Mouse (Mus musculus) ovary, postnatal 14 days (tissue): ENCODE data around the gene Cpne4.

Source experiments
- DNase-seq: peaks from one replicate; pipeline ENCODE4 v3.0.0; 2022; ENCODE audit warnings: low spot score

The Cpne4 gene

GRCm38 (mm10) chr9:104874157-104874556 lies 327.1 kb downstream of the Cpne4 start:
- no peak for DNase-seq

GRCm38 (mm10) chr9:104877014-104877413 lies 329.9 kb downstream of the Cpne4 start:
- DNase-seq: no peak

- DNase-seq: no peak
These were observed 331.5 kb downstream of the Cpne4 start for GRCm38 (mm10) chr9:104878558-104878957.

GRCm38 (mm10) chr9:104890517-104890916 lies 343.4 kb downstream of the Cpne4 start:
- no peak for DNase-seq

GRCm38 (mm10) chr9:104895360-104895759 lies 348.3 kb downstream of the Cpne4 start:
- no peak for DNase-seq

- DNase-seq: no peak
These were observed 354.0 kb downstream of the Cpne4 start for GRCm38 (mm10) chr9:104901118-104901517.

DNA sequence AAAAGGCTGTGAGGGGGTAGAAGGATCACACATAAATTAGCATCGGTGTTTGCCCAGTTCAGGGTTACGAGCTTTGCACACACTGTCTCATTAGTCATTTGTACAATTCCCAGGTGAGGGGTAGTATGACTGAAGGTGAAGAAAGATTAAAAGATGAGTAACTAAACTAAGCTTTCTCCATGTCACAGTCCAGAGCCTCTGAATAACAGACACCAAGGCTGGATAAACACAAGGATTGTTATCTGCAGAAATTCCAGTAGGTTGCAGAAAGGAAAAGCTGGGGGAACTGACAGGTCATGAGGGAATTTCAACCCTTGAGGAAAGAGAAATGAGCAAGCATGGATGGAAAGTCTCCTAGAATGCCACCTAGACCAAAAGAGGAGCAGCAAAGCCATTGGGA lies 354.7 kb downstream of the Cpne4 start:
- DNase-seq: no peak

DNA sequence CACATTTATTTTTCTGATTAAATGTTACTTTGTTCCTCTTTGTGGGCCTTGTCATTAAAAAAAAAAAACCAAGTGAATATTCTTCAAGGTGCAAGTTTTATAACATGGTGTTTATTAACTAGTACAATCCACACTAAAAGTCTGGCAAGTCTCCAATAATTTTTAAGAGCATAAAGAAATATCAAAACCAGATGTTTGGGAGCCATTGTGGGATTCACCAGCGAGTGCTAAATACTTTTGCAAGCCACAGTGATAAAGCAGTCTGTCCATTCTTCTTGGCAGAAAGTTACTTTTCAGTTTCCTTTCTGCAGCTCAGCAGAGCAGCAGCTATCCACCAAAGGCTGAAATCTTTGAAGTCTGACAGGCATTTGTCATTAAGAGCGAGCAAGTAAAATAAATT lies 365.6 kb downstream of the Cpne4 start:
- no peak for DNase-seq

DNA sequence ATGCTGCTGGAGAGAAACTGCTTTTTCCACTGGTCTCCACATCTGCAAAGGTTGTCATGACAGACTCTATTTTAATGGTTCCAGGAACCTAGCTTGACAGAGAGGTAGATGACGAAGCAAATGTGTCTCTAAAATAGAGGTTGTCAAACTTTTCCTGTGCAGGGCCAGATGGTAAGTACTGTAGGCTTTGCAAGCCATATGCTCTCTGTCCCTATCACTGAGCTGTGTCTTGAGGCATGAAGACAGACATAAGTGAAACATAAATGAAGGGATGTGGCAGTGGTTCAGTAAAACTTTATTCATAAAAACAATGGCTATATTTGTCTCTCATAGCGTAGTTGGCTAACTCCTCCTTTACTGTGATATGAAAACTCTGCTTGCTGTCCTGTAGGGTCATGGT lies 366.2 kb downstream of the Cpne4 start:
- DNase-seq: no peak

- DNase-seq: no peak
These were observed 374.1 kb downstream of the Cpne4 start for GRCm38 (mm10) chr9:104921197-104921596.

DNA sequence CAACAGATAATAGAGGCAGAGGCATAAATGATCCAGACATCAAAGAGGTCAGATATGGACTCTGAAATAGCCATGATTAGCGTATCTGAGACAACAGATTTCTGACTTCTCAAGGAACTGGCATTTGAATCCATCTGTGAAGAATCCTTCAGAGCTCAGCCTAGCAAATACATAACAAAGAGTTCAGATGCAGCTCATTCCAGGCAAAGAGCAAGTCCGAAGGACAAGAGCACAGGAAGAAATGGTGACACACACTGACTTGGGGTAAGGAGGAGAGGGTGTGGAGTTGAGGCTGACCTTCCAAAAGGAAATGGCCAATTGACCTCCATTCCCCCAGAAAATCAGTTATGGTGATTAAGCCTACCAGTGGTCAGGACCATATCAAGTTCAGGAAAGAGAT lies 375.0 kb downstream of the Cpne4 start:
- DNase-seq: no peak

GRCm38 (mm10) chr9:104928806-104929205 lies 381.7 kb downstream of the Cpne4 start:
- no peak for DNase-seq

- DNase-seq: no peak
These were observed 393.3 kb downstream of the Cpne4 start for GRCm38 (mm10) chr9:104940389-104940788.

- no peak for DNase-seq
These were observed 403.5 kb downstream of the Cpne4 start for GRCm38 (mm10) chr9:104950551-104950950.

GRCm38 (mm10) chr9:104952176-104952575 lies 405.1 kb downstream of the Cpne4 start:
- no peak for DNase-seq

DNA sequence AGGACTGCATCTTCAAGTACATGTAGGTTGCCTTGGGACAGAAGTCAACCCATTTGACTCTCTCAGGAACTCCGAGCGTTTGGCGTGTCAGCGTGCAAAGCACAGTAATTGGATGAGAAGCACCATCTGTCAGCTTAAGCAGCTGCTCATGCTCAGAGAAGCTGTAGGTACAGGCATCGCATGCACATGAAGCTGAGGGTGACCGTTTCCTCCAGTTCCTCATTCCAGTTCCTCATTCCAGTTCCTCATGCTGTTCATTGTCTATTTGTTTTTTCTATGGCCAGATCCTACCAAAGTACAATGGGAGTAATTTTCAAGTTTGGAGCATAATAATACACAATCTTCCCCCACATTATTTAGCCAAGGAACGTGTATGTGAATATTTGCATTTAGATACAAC lies 425.7 kb downstream of the Cpne4 start:
- DNase-seq: no peak

- DNase-seq: no peak
These were observed 435.0 kb downstream of the Cpne4 start for GRCm38 (mm10) chr9:104981934-104982548.

DNA sequence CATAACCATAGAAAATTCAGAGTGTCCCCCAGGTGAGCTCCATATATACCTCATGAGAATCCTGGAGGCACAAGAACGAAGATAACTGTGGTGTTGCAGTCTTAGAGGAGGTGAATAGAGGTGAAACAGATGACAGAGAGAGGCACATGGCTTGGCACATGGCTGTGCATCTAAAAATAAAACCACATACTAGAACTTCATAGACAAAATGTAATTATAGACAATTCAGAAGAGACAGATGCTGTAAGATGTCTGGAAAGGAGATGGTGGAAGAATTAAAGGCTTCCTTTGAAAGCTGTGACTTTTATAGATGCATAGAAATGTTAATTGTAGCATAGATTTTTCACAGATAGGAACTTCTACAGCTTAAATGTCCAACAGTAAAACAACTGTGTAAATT lies 451.1 kb downstream of the Cpne4 start:
- no peak for DNase-seq

- no peak for DNase-seq
These were observed 463.6 kb downstream of the Cpne4 start for GRCm38 (mm10) chr9:105010721-105011120.

DNA sequence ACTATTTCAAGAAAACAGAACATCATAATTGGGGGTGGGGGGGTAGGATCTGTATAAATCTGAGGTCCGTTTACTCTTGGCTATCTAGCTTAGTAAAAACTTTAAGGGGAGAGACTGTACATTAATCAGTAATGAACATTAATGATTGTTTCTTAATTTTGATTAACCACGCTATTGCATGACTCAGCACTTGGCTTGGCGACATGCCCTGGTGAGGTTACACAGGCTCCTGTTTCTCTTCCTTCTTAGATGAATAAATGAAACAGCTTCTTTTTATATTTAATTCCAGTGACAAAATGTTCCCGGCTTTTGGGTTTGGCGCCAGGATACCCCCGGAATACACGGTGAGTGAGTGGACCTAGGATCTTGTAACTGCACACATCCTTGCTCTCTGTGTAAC lies 471.1 kb downstream of the Cpne4 start:
- DNase-seq: no peak

GRCm38 (mm10) chr9:105028311-105028710 lies 481.2 kb downstream of the Cpne4 start:
- no peak for DNase-seq

GRCm38 (mm10) chr9:105032572-105032971 lies 485.5 kb downstream of the Cpne4 start:
- DNase-seq: no peak

DNA sequence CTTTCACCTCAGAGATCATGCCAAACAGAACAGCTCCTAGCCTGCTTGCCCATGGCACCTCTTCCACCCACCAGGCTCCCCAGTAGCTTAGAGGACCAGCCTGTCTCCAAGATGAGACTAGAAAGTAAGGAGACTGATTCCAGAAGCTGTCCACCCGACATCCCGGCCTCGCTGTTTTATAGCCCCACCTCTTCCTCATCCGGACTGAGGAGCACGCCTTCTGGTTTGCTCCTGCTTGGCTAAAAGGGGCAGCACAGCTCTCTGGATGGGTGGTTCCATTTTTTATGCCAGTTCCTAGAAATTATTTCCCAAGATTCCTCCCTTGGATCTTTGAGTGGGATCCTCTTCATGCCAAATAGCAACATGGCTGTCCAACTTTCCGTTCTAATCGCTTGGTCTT lies 486.6 kb downstream of the Cpne4 start:
- DNase-seq: no peak

DNA sequence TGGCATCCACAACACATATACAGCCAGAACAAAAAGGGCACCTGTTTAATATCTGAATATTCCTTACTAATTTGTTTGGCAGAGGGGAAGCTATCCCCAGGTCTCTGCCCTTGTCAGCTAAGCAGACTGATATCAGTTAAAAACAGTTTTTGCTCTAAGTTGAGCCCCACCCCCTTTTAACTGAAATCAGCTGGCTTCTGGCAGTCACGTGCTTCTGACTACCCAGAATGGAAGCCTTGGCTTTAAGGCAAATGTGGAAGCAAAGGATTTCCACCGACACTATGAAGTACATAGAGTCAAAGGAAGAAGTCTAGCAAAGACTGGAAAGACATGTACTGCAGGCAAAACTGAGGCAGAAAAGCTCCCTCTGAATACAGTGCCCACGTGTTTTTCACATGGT lies 490.8 kb downstream of the Cpne4 start:
- no peak for DNase-seq

GRCm38 (mm10) chr9:105046014-105046413 lies 498.9 kb downstream of the Cpne4 start:
- no peak for DNase-seq
